Mouse (Mus musculus): ENCODE results near the gene Atg4c.
A peak's percentile ranks its signal among the peaks of the same experiment; 100 is the strongest.

Atg4c gene

GRCm38 (mm10) chr4:99266843-99267445 is 73.2 kb downstream of the Atg4c start:
- no peak for DNase-seq

GRCm38 (mm10) chr4:99272860-99273259 is 79.1 kb downstream of the Atg4c start:
- DNase-seq: no peak

GRCm38 (mm10) chr4:99273466-99273865 is 79.7 kb downstream of the Atg4c start:
- DNase-seq: no peak

- no peak for DNase-seq
Observed at GRCm38 (mm10) chr4:99273979-99274378, 80.2 kb downstream of the Atg4c start.

GRCm38 (mm10) chr4:99278876-99279275 is 85.1 kb downstream of the Atg4c start:
- DNase-seq: no peak

GRCm38 (mm10) chr4:99281711-99282110 is 88.0 kb downstream of the Atg4c start:
- no peak for DNase-seq

- no peak for DNase-seq
Observed at GRCm38 (mm10) chr4:99289286-99289685, 95.6 kb downstream of the Atg4c start.

- DNase-seq: peak; percentile 32
Observed at GRCm38 (mm10) chr4:99298676-99299075, 104.9 kb downstream of the Atg4c start.

GRCm38 (mm10) chr4:99304793-99305192 is 111.1 kb downstream of the Atg4c start:
- DNase-seq: no peak
